Mouse (Mus musculus) intestine, embryonic 15.5 days (tissue): Measurements from ENCODE around the gene 1700025G04Rik. TPM values are rescaled to one million over a fixed set of nuclear protein-coding genes. Genes with fewer than 3 reads are reported as not detected.

Experiments
- ATAC-seq: fragments of 200-750 bp; cut with Nextera tagmentation; 2 replicates; pipeline ENCODE4 v1.8.0; 2017; ENCODE audit warnings: moderate TSS enrichment, moderate library complexity
- H3K27ac ChIP-seq: fragments of 300-500 bp; sonication (generic); 2 replicates; pipeline ENCODE4 v1.5.1; 2015; ENCODE audit warnings: mild to moderate bottlenecking, inconsistent platforms
- H3K27me3 ChIP-seq: fragments of 300-500 bp; sonication (generic); replicated peaks from 2 replicates; pipeline ENCODE4 v1.6.1; 2015; ENCODE audit warnings: inconsistent platforms
- H3K36me3 ChIP-seq: fragments of 300-500 bp; sonication (generic); 2 replicates; pipeline ENCODE4 v1.6.1; 2015; ENCODE audit warnings: inconsistent platforms
- H3K4me1 ChIP-seq: fragments of 300-500 bp; sonication (generic); replicated peaks from 2 replicates; pipeline ENCODE4 v1.6.1; 2015; ENCODE audit warnings: inconsistent platforms
- H3K4me2 ChIP-seq: fragments of 300-500 bp; sonication (generic); replicated peaks from 2 replicates; pipeline ENCODE4 v1.6.1; 2015; ENCODE audit warnings: mild to moderate bottlenecking, inconsistent platforms
- H3K4me3 ChIP-seq: fragments of 300-500 bp; sonication (generic); replicated peaks from 2 replicates; pipeline ENCODE4 v1.5.1; 2015; ENCODE audit warnings: inconsistent platforms
- H3K9ac ChIP-seq: fragments of 300-500 bp; sonication (generic); 2 replicates; pipeline ENCODE4 v1.6.1; 2015; ENCODE audit warnings: inconsistent platforms
- H3K9me3 ChIP-seq: fragments of 300-500 bp; sonication (generic); 2 replicates; pipeline ENCODE4 v1.6.1; 2016; ENCODE audit warnings: inconsistent platforms
- WGBS: fragments of 180-500 bp; shearing (Covaris S2); methylation state at CpG from one replicate; pipeline ENCODE4 v1.1.7; 2015; 5-methylcytosine and 5-hydroxymethylcytosine counted together
- polyA plus RNA-seq: library from polyadenylated mRNA; unstranded; fragments of >200 nt; fragmentation: Nextera tagmentation; extraction: Ambion mirVana; gene quantifications from 2 replicates; pipeline ENCODE4 v1.2.1, GENCODE M21; 2015

Gene 1700025G04Rik
- polyA plus RNA-seq, 1 experiment from 2014 or later = 31.1 TPM

- H3K4me1 ChIP-seq = no peaks in the 10 kb centered on the region
- no peaks in the 10 kb centered on the region for H3K9me3 ChIP-seq
- no peak overlapping the region for H3K4me2 ChIP-seq
- ATAC-seq = no peak
- H3K36me3 ChIP-seq = no peaks in the 10 kb centered on the region
- 89% methylated on average over 7 of the region's 7 CpGs for WGBS
- no peak overlapping the region for H3K4me3 ChIP-seq
- H3K27me3 ChIP-seq = no peaks in the 10 kb centered on the region
- no peak overlapping the region for H3K9ac ChIP-seq
- no peak overlapping the region for H3K27ac ChIP-seq
Measured at GRCm38 (mm10) chr1:151899964-151900363, 190.0 kb downstream of the 1700025G04Rik start.

- Histone ChIP-seq H3K4me1 (peaks cover 6% of the 10 kb centered on the region; the same call in 1 of the 2 replicates), H3K4me3 (no peak overlapping the region), H3K4me2 (no peak overlapping the region), H3K27me3 (no peaks in the 10 kb centered on the region), H3K9ac (no peak overlapping the region), H3K9me3 (no peaks in the 10 kb centered on the region), H3K27ac (no peak overlapping the region), H3K36me3 (no peaks in the 10 kb centered on the region)
- WGBS = 63% methylated on average over 4 of the region's 4 CpGs
- no peak for ATAC-seq
Measured at GRCm38 (mm10) chr1:151895406-151895805, 194.5 kb downstream of the 1700025G04Rik start.

- Histone ChIP-seq H3K9ac (no peak overlapping the region), H3K36me3 (no peaks in the 10 kb centered on the region), H3K9me3 (no peaks in the 10 kb centered on the region), H3K27me3 (no peaks in the 10 kb centered on the region), H3K27ac (no peak overlapping the region), H3K4me1 (peaks cover 14% of the 10 kb centered on the region; the same call in 1 of the 2 replicates), H3K4me3 (no peak overlapping the region), H3K4me2 (no peak overlapping the region)
- no peak for ATAC-seq
- 82% methylated on average over 5 of the region's 5 CpGs for WGBS
Measured at GRCm38 (mm10) chr1:151893976-151894375, 195.9 kb downstream of the 1700025G04Rik start.

DNA sequence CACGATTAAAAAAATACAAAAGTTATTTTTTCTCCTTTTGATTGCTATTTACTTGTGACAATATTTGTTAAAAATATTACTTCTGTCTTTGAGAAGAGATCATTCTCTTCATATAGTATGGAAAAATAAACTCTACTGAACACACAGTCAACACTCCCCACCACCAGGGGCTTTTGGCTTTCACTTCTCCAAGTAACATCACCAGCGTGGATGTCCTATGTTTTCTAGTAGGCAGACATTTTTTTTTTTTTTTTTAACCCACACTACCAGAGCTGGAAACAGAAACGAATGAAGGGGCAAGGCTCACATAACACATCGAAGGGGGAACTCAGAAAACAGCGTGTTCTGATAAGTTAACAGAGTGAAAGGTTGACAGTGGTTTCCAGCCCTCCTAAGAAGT is 197.9 kb downstream of the 1700025G04Rik start:
- no peak for ATAC-seq
- Histone ChIP-seq H3K27me3 (no peaks in the 10 kb centered on the region), H3K27ac (no peak overlapping the region), H3K9ac (no peak overlapping the region), H3K36me3 (no peaks in the 10 kb centered on the region), H3K9me3 (no peaks in the 10 kb centered on the region), H3K4me3 (no peak overlapping the region), H3K4me2 (no peak overlapping the region), H3K4me1 (peaks cover 22% of the 10 kb centered on the region; the same call in 1 of the 2 replicates)
- WGBS = 72% methylated on average over 5 of the region's 5 CpGs

DNA sequence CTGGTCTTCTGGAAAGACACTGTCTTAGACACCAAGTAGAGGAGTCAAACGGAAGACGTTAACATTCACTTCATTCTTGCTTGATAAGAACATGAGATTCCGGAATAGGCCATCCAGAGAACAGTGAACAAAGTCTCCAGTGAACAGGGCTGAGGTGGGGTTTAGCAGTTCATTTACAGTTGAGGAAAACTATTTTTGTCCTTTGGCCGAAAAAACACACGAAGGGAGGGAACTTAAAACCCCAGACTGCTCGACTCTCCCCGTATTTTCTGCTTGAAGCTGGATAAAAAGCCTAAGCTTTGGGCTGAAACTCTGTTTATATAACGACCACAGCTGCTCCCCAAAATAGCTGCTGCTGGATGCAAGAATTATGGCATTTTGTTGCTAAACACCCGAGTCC is 198.7 kb downstream of the 1700025G04Rik start:
- WGBS = 44% methylated on average over 9 of the region's 9 CpGs
- peaks cover 22% of the 10 kb centered on the region; the same call in 1 of the 2 replicates for H3K4me1 ChIP-seq

DNA sequence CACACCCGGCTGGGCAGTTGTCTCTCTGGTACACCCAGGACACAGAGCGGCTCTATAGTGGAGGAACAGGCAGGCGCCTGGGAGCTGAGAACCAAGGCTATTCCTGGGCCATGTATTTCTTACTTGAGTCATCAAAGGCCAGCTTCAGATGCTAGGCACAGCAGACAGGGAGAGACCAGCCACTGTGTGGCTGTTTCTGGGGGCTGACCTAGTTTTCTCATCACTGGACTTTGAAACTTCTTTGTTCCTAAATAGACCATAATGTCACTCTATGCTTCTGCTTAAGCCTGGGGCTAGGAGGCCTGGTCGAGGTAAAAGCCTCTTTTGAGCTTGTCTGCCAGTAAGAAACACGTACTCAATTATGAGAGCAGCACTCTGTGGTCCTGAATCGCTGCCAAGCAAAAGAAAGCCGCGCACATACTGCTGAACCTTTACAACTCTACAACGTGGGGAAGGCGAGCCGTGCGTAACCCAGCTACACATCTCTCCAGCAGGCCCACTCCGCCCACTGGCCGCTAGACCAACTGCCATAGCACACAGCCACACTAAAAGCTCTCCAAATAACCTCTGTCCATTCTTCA is 199.8 kb downstream of the 1700025G04Rik start:
- no peaks in the 10 kb centered on the region for H3K36me3 ChIP-seq
- H3K27me3 ChIP-seq = no peaks in the 10 kb centered on the region
- no peak overlapping the region for H3K9ac ChIP-seq
- no peaks in the 10 kb centered on the region for H3K9me3 ChIP-seq
- no peak overlapping the region for H3K4me3 ChIP-seq
- peak overlapping the region; percentile 39 for H3K27ac ChIP-seq
- ATAC-seq = peak; percentile 78
- no peak overlapping the region for H3K4me2 ChIP-seq
- 56% methylated on average over 14 of the region's 14 CpGs for WGBS
- H3K4me1 ChIP-seq = peaks cover 22% of the 10 kb centered on the region; the same call in 1 of the 2 replicates

More for the DNA sequence above, 198.7 kb downstream of the 1700025G04Rik start:
- Histone ChIP-seq H3K4me3 (no peak overlapping the region), H3K27me3 (no peaks in the 10 kb centered on the region), H3K27ac (peak overlapping the region; percentile 72), H3K36me3 (no peaks in the 10 kb centered on the region), H3K4me2 (peak overlapping the region; percentile 17; the same call in 1 of the 2 replicates), H3K9me3 (no peaks in the 10 kb centered on the region), H3K9ac (no peak overlapping the region)
- ATAC-seq = no peak

DNA sequence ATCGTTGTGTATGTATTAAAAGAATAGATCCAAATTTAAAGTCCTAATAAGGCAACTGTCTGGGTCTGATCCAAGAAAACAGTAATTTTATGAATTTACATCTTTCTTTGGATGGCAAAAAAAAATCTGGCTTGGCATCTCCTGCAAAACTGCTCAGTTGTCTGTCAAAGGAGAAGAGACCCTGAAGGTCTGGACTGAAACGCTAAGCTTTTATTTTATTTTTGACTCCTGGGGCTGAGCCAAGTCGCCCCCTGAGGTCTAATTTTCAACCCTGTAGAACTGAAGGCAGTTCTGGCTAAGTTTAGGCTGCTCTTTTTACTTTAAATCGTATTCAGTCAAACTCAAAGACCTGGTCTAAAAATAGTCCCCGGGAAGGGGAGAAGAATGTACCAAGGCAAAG is 202.3 kb downstream of the 1700025G04Rik start:
- H3K9ac ChIP-seq = no peak overlapping the region
- no peaks in the 10 kb centered on the region for H3K9me3 ChIP-seq
- no peak overlapping the region for H3K27ac ChIP-seq
- H3K4me2 ChIP-seq = no peak overlapping the region
- no peak for ATAC-seq
- H3K4me3 ChIP-seq = no peak overlapping the region
- H3K27me3 ChIP-seq = no peaks in the 10 kb centered on the region
- no peaks in the 10 kb centered on the region for H3K36me3 ChIP-seq
- peaks cover 22% of the 10 kb centered on the region; the same call in 1 of the 2 replicates for H3K4me1 ChIP-seq
- WGBS = 51% methylated on average over 5 of the region's 5 CpGs

GRCm38 (mm10) chr1:151887126-151887525 is 202.8 kb downstream of the 1700025G04Rik start:
- WGBS = 73% methylated on average over 10 of the region's 10 CpGs
- Histone ChIP-seq H3K4me2 (no peak overlapping the region), H3K4me1 (peaks cover 22% of the 10 kb centered on the region; the same call in 1 of the 2 replicates), H3K9me3 (no peaks in the 10 kb centered on the region), H3K36me3 (no peaks in the 10 kb centered on the region), H3K27ac (no peak overlapping the region), H3K27me3 (no peaks in the 10 kb centered on the region), H3K9ac (no peak overlapping the region), H3K4me3 (no peak overlapping the region)
- ATAC-seq = no peak

GRCm38 (mm10) chr1:151886171-151886570 is 203.8 kb downstream of the 1700025G04Rik start:
- peaks cover 21% of the 10 kb centered on the region; the same call in 1 of the 2 replicates for H3K4me1 ChIP-seq
- no peak for ATAC-seq
- H3K4me2 ChIP-seq = no peak overlapping the region
- H3K27me3 ChIP-seq = no peaks in the 10 kb centered on the region
- no peak overlapping the region for H3K4me3 ChIP-seq
- WGBS = 90% methylated on average over 2 of the region's 2 CpGs
- H3K36me3 ChIP-seq = no peaks in the 10 kb centered on the region
- H3K27ac ChIP-seq = no peak overlapping the region
- H3K9me3 ChIP-seq = no peaks in the 10 kb centered on the region
- H3K9ac ChIP-seq = no peak overlapping the region

GRCm38 (mm10) chr1:151881253-151881652 is 208.7 kb downstream of the 1700025G04Rik start:
- no peaks in the 10 kb centered on the region for H3K36me3 ChIP-seq
- no peak overlapping the region for H3K4me3 ChIP-seq
- no peak overlapping the region for H3K27ac ChIP-seq
- no peak for ATAC-seq
- no peaks in the 10 kb centered on the region for H3K27me3 ChIP-seq
- H3K4me1 ChIP-seq = no peaks in the 10 kb centered on the region
- no peak overlapping the region for H3K4me2 ChIP-seq
- H3K9ac ChIP-seq = no peak overlapping the region
- no peaks in the 10 kb centered on the region for H3K9me3 ChIP-seq
- WGBS = 81% methylated on average over 1 of the region's 1 CpGs

GRCm38 (mm10) chr1:151880731-151881130 is 209.2 kb downstream of the 1700025G04Rik start:
- H3K4me1 ChIP-seq = no peaks in the 10 kb centered on the region
- no peak overlapping the region for H3K4me2 ChIP-seq
- no peak overlapping the region for H3K4me3 ChIP-seq
- 78% methylated on average over 5 of the region's 5 CpGs for WGBS
- H3K27me3 ChIP-seq = no peaks in the 10 kb centered on the region
- ATAC-seq = no peak
- H3K27ac ChIP-seq = no peak overlapping the region
- no peak overlapping the region for H3K9ac ChIP-seq
- H3K36me3 ChIP-seq = no peaks in the 10 kb centered on the region
- H3K9me3 ChIP-seq = no peaks in the 10 kb centered on the region

- H3K4me1 ChIP-seq = no peaks in the 10 kb centered on the region
- H3K4me3 ChIP-seq = no peak overlapping the region
- H3K9me3 ChIP-seq = no peaks in the 10 kb centered on the region
- H3K9ac ChIP-seq = no peak overlapping the region
- no peak overlapping the region for H3K4me2 ChIP-seq
- no peak overlapping the region for H3K27ac ChIP-seq
- ATAC-seq = no peak
- no peaks in the 10 kb centered on the region for H3K36me3 ChIP-seq
- WGBS = 73% methylated on average over 13 of the region's 13 CpGs
- no peaks in the 10 kb centered on the region for H3K27me3 ChIP-seq
Measured at GRCm38 (mm10) chr1:151879966-151880365, 210.0 kb downstream of the 1700025G04Rik start.

- Histone ChIP-seq H3K9ac (no peak overlapping the region), H3K36me3 (no peaks in the 10 kb centered on the region), H3K4me2 (no peak overlapping the region), H3K27me3 (no peaks in the 10 kb centered on the region), H3K27ac (no peak overlapping the region), H3K4me3 (no peak overlapping the region), H3K9me3 (no peaks in the 10 kb centered on the region), H3K4me1 (no peaks in the 10 kb centered on the region)
- 80% methylated on average over 11 of the region's 11 CpGs for WGBS
- no peak for ATAC-seq
Measured at GRCm38 (mm10) chr1:151879308-151879850, 210.5 kb downstream of the 1700025G04Rik start.
